In genomic region chr4:44241638-44242037, GRCm38 (mm10) we compare ENCODE assay signal across 18 mouse cellular contexts. TPM values are rescaled to one million over a fixed set of nuclear protein-coding genes. Genes with fewer than 3 reads are reported as not detected.
DNase-seq lines count a peak whose midpoint lies in the region; TF ChIP-seq lines count a peak whose summit lies in the region.
"Had no signal": no experiment of that assay in that cellular context is flagged by ENCODE, and none has a peak within 500 bp of the region (broad histone marks: within the 10 kb centered on the region; RNA-seq: fewer than 3 reads in every experiment).

No protein-coding gene starts in this region.

- TF ChIP-seq POLR2A in thymus, adult 2 months (IDR thresholded peaks at IDR 0.05; ENCODE audit: control insufficient read depth, extremely low read depth, insufficient read depth, low read length, poor library complexity) = no peak

- TF ChIP-seq CTCF in thymus, adult 2 months (IDR thresholded peaks at IDR 0.05; ENCODE audit: borderline replicate concordance, control insufficient read depth, extremely low read depth, insufficient read depth, low read length, poor library complexity) = no peak

- peak; percentile 42 to 58 for DNase-seq in cerebellum, postnatal 10 days
- no peak for DNase-seq in cerebellum, adult 8-10 months
- peak; percentile 20 for DNase-seq in left cerebral cortex, postnatal 4 days
- no peak for DNase-seq in left cerebral cortex, postnatal 14 days (ENCODE audit: low spot score in 2 of 2)
- peak; percentile 58 for DNase-seq in Muller cell, postnatal 12 days (ENCODE audit: inconsistent ontology term)
- peak; percentile 12 to 46 for DNase-seq in adrenal gland, postnatal 36 days
- DNase-seq in kidney, adult 18-20 months = no peak
- no peak for DNase-seq in thymus, adult 2 months
- DNase-seq: cerebellum, adult 18-20 months; cerebellum, postnatal 25 days; forebrain, postnatal 0 days; gastrocnemius, postnatal 14 days; heart, adult 2 months; kidney, adult 8-10 months had no signal

- H3K27ac ChIP-seq in thymus, adult 2 months (ENCODE audit: control insufficient read depth, insufficient read depth, low read length) = no peak overlapping the region
- H3K27ac ChIP-seq: forebrain, embryonic 12.5 days; heart, adult 2 months; hindbrain, embryonic 15.5 days had no signal

- no peaks in the 10 kb centered on the region for H3K4me1 ChIP-seq in thymus, adult 2 months (replicated peaks; ENCODE audit: control insufficient read depth, insufficient read depth, low read length)
- H3K4me1 ChIP-seq: heart, embryonic 12.5 days; hindbrain, embryonic 15.5 days had no signal

- H3K27me3 ChIP-seq in thymus, adult 2 months (ENCODE audit: control insufficient read depth, insufficient read depth, low read length) = no peaks in the 10 kb centered on the region
- H3K27me3 ChIP-seq: forebrain, embryonic 12.5 days; heart, embryonic 12.5 days; hindbrain, embryonic 15.5 days had no signal

- no peak overlapping the region for H3K4me3 ChIP-seq in thymus, adult 2 months (ENCODE audit: control insufficient read depth, insufficient read depth, low read length)
- H3K4me3 ChIP-seq: forebrain, embryonic 12.5 days; heart, adult 2 months; heart, embryonic 12.5 days; hindbrain, embryonic 15.5 days had no signal

- H3K36me3 ChIP-seq in thymus, adult 2 months (ENCODE audit: control insufficient read depth, insufficient read depth, low read length) = no peaks in the 10 kb centered on the region
- H3K36me3 ChIP-seq: forebrain, embryonic 12.5 days; heart, embryonic 12.5 days; hindbrain, embryonic 15.5 days had no signal

- 86% methylated on average over 4 of the region's 4 CpGs for WGBS in thymus, adult 2 months

- intact Hi-C loops in left cerebral cortex, postnatal 4 days (cut with DNase I) = no loop called here
- intact Hi-C loops in left cerebral cortex, postnatal 14 days (cut with DNase I) = no loop called here

RNA-seq across cellular contexts. Expression of gene Rnf38, which starts 8.0 kb away (rescaled TPM):
- total RNA-seq in left cerebral cortex, postnatal 4 days (2021) = 100 to 1,000 TPM; 111 to 113 TPM
- total RNA-seq in left cerebral cortex, postnatal 14 days (2021) = 10 to 100 TPM; 68.3 to 72.3 TPM
- 10 to 100 TPM; 29.3 to 34.5 TPM for total RNA-seq in adrenal gland, postnatal 36 days (2021)
- polyA plus RNA-seq in thymus, adult 2 months (2012; rRNA removed) = 435 and 445 TPM in 2 replicates

RNA-seq across cellular contexts. Expression of gene Melk, which starts 59.0 kb away (rescaled TPM):
- total RNA-seq in left cerebral cortex, postnatal 4 days (2021) = 1 to 10 TPM; 2.2 to 2.3 TPM
- total RNA-seq in left cerebral cortex, postnatal 14 days (2021) = under 1 TPM; 0.64 to 0.82 TPM
- 1 to 10 TPM; 1.7 to 1.8 TPM for total RNA-seq in adrenal gland, postnatal 36 days (2021)
- polyA plus RNA-seq in thymus, adult 2 months (2012; rRNA removed) = 5.3 and 7.7 TPM in 2 replicates
- total RNA-seq: gastrocnemius, adult 18-20 months had no signal

Comparison
In these comparisons a context has a peak if more than half of its experiments do, and no peak if none do; other contexts are left out.
1. DNase-seq: peak in cerebellum, postnatal 10 days (2 of 2), left cerebral cortex, postnatal 4 days (single experiment), Muller cell, postnatal 12 days (single experiment) and adrenal gland, postnatal 36 days (2 of 2); none in cerebellum, adult 8-10 months (single experiment), left cerebral cortex, postnatal 14 days (0 of 2), kidney, adult 18-20 months (single experiment) and thymus, adult 2 months (single experiment).